17 mouse cellular contexts compared by ENCODE assay signal in the genomic region with DNA sequence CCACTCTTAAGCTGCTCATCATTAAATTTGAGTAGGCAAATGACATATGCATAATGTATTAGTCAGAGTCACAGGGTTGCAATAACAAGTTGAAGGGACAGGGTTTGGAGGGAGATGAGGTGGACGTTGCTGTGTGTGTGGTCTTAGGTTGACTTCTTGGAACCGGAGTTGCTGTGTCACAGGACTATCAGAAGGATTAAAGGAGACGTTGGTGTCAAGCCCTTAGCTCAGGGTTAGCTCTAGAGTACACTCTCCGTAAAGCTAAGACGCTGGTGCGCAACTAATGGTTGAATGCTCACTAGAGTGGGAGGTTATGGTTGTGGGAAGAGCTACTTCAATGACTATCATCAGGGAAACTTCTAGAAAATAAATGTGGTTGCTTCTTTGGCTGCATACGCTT. TPM values are rescaled to one million over a fixed set of nuclear protein-coding genes. Genes with fewer than 3 reads are reported as not detected.
A peak's percentile ranks its signal among the peaks of the same experiment; 100 is the strongest.
DNase-seq lines count a peak whose midpoint lies in the region; ATAC-seq and TF ChIP-seq lines count a peak whose summit lies in the region.
"Had no signal": no experiment of that assay in that cellular context is flagged by ENCODE, and none has a peak within 500 bp of the region (broad histone marks: within the 10 kb centered on the region; RNA-seq: fewer than 3 reads in every experiment).

No protein-coding gene starts in this region.

- no peak for TF ChIP-seq CTCF in kidney, postnatal 0 days (IDR thresholded peaks at IDR 0.05; ENCODE audit: low read depth)
- TF ChIP-seq CTCF in embryonic fibroblast, embryonic 13.5 days (IDR thresholded peaks at IDR 0.05; ENCODE audit: borderline replicate concordance, insufficient read depth, low read length), result no peak

- H3K4me2 ChIP-seq in heart, embryonic 15.5 days, result no peak overlapping the region
- no peak overlapping the region for H3K4me2 ChIP-seq in kidney, postnatal 0 days (ENCODE audit: low read length)
- no peak overlapping the region for H3K4me2 ChIP-seq in intestine, embryonic 16.5 days (ENCODE audit: low read depth, low read length)
- H3K4me2 ChIP-seq: embryonic facial prominence, embryonic 15.5 days; forebrain, embryonic 15.5 days; hindbrain, embryonic 15.5 days had no signal

- 0 out of 2 replicates have a peak overlapping the region, but pooled peaks have one; percentile 34 for H3K27ac ChIP-seq in heart, embryonic 15.5 days
- peak overlapping the region; percentile 9; the same call in 1 of the 2 replicates for H3K27ac ChIP-seq in kidney, postnatal 0 days
- H3K27ac ChIP-seq in embryonic fibroblast, embryonic 13.5 days (ENCODE audit: insufficient read depth, low read length), result peak overlapping the region; percentile 8; the same call in 1 of the 2 replicates
- H3K27ac ChIP-seq in intestine, embryonic 16.5 days (ENCODE audit: low read length), result 0 out of 2 replicates have a peak overlapping the region, but pooled peaks have one; percentile 20
- H3K27ac ChIP-seq: embryonic facial prominence, embryonic 15.5 days; forebrain, embryonic 15.5 days; hindbrain, embryonic 15.5 days had no signal

- no peak overlapping the region for H3K4me3 ChIP-seq in heart, embryonic 15.5 days
- H3K4me3 ChIP-seq in kidney, postnatal 0 days (replicated peaks; ENCODE audit: low read depth, low read length), result no peak overlapping the region
- no peak overlapping the region for H3K4me3 ChIP-seq in embryonic fibroblast, embryonic 13.5 days (ENCODE audit: insufficient read depth, low read length)
- no peak overlapping the region for H3K4me3 ChIP-seq in intestine, embryonic 16.5 days (ENCODE audit: low read length)
- H3K4me3 ChIP-seq: embryonic facial prominence, embryonic 15.5 days; forebrain, embryonic 15.5 days; hindbrain, embryonic 15.5 days had no signal

- no peaks in the 10 kb centered on the region for H3K9me3 ChIP-seq in heart, embryonic 15.5 days (replicated peaks)
- H3K9me3 ChIP-seq in kidney, postnatal 0 days (replicated peaks; ENCODE audit: low read length), result no peaks in the 10 kb centered on the region
- no peaks in the 10 kb centered on the region for H3K9me3 ChIP-seq in intestine, embryonic 16.5 days (ENCODE audit: control insufficient read depth, low read length)
- H3K9me3 ChIP-seq: embryonic facial prominence, embryonic 15.5 days; forebrain, embryonic 15.5 days; hindbrain, embryonic 15.5 days had no signal

- H3K27me3 ChIP-seq in heart, embryonic 15.5 days, result no peaks in the 10 kb centered on the region
- H3K27me3 ChIP-seq in kidney, postnatal 0 days (ENCODE audit: insufficient read depth, low read length), result no peaks in the 10 kb centered on the region
- H3K27me3 ChIP-seq in intestine, embryonic 16.5 days (replicated peaks; ENCODE audit: control insufficient read depth, insufficient read depth, low read length), result no peaks in the 10 kb centered on the region
- H3K27me3 ChIP-seq: embryonic facial prominence, embryonic 15.5 days; forebrain, embryonic 15.5 days; hindbrain, embryonic 15.5 days had no signal

- no peak for DNase-seq in heart, adult 9 months (ENCODE audit: low spot score in 2 of 2)
- DNase-seq in kidney, postnatal 0 days (ENCODE audit: low spot score), result no peak
- DNase-seq in kidney, postnatal 36 days, result no peak
- no peak for DNase-seq in urinary bladder, postnatal 14 days (ENCODE audit: low spot score)
- DNase-seq: adrenal gland, adult 2 months; adrenal gland, postnatal 25 days; cerebellum, adult 2 months; cerebellum, postnatal 10 days; gastrocnemius, postnatal 36 days; heart, adult 18-20 months; heart, postnatal 14 days had no signal

- H3K36me3 ChIP-seq in heart, embryonic 15.5 days, result no peaks in the 10 kb centered on the region
- no peaks in the 10 kb centered on the region for H3K36me3 ChIP-seq in kidney, postnatal 0 days (ENCODE audit: insufficient read depth, low read length)
- no peaks in the 10 kb centered on the region for H3K36me3 ChIP-seq in intestine, embryonic 16.5 days (ENCODE audit: control insufficient read depth, insufficient read depth, low read length)
- H3K36me3 ChIP-seq: embryonic facial prominence, embryonic 15.5 days; forebrain, embryonic 15.5 days; hindbrain, embryonic 15.5 days had no signal

- no peak for TF ChIP-seq POLR2A in embryonic fibroblast, embryonic 13.5 days (IDR thresholded peaks at IDR 0.05; ENCODE audit: low read depth, low read length)

- 65% methylated on average over 7 of the region's 7 CpGs for WGBS in heart, embryonic 15.5 days
- 41% methylated on average over 7 of the region's 7 CpGs for WGBS in kidney, postnatal 0 days
- 65% methylated on average over 7 of the region's 7 CpGs for WGBS in intestine, embryonic 16.5 days

- H3K4me1 ChIP-seq in heart, embryonic 15.5 days (replicated peaks), result peaks cover 20% of the 10 kb centered on the region
- H3K4me1 ChIP-seq in kidney, postnatal 0 days (replicated peaks; ENCODE audit: insufficient read depth, low read length), result peaks cover 10% of the 10 kb centered on the region
- H3K4me1 ChIP-seq in embryonic fibroblast, embryonic 13.5 days (ENCODE audit: control insufficient read depth, insufficient read depth, low read length), result peaks cover 26% of the 10 kb centered on the region
- peaks cover 21% of the 10 kb centered on the region for H3K4me1 ChIP-seq in intestine, embryonic 16.5 days (ENCODE audit: control insufficient read depth, insufficient read depth, low read length)
- H3K4me1 ChIP-seq: forebrain, embryonic 15.5 days; hindbrain, embryonic 15.5 days had no signal

- ATAC-seq in heart, embryonic 15.5 days (replicated peaks; ENCODE audit: insufficient number of reproducible peaks, insufficient read depth, low FRiP score, low read depth), result no peak
- ATAC-seq in kidney, postnatal 0 days (replicated peaks; ENCODE audit: low FRiP score, low read depth), result no peak
- ATAC-seq in intestine, embryonic 16.5 days, result 0 out of 2 replicates have a peak, but pooled peaks have one; percentile 26
- ATAC-seq: forebrain, embryonic 15.5 days had no signal

- no peak overlapping the region for H3K9ac ChIP-seq in heart, embryonic 15.5 days
- no peak overlapping the region for H3K9ac ChIP-seq in kidney, postnatal 0 days (ENCODE audit: low read depth, low read length)
- no peak overlapping the region for H3K9ac ChIP-seq in intestine, embryonic 16.5 days (ENCODE audit: low read depth, low read length)
- H3K9ac ChIP-seq: embryonic facial prominence, embryonic 15.5 days; forebrain, embryonic 15.5 days; hindbrain, embryonic 15.5 days had no signal

RNA-seq across cellular contexts. Expression of gene Arhgap28, which starts 9.1 kb away (rescaled TPM):
- polyA plus RNA-seq in heart, embryonic 15.5 days (2015; fragmentation: Nextera tagmentation; extraction: Ambion mirVana), result 11.6 and 16.3 TPM in 2 replicates
- polyA plus RNA-seq in kidney, postnatal 0 days (2015; fragmentation: Nextera tagmentation; extraction: Ambion mirVana), result 11.5 and 12.3 TPM in 2 replicates
- 21.4 and 39.2 TPM in 2 replicates for polyA plus RNA-seq in embryonic fibroblast, embryonic 13.5 days (2011; ENCODE audit: insufficient read length, low read depth, missing spikeins)
- 12.7 and 13.1 TPM in 2 replicates for polyA plus RNA-seq in intestine, embryonic 16.5 days (2015; fragmentation: Nextera tagmentation; extraction: Ambion mirVana)
